Mouse (Mus musculus): Measurements from ENCODE around the gene Rab31.

- TF ChIP-seq CTCF (IDR thresholded peaks at IDR 0.05; ENCODE audit: low read depth) = no peak
- no peak for TF ChIP-seq EP300 (optimal IDR thresholded peaks at IDR 0.05)
Measured at GRCm38 (mm10) chr17:65721330-65721729, 51.2 kb downstream of the Rab31 start.

Measured in stomach, postnatal 0 days (tissue).